Mouse (Mus musculus) lung, postnatal 4 days (tissue): ENCODE measurements around the gene Ceacam19.

Experiments
- DNase-seq, 2 experiments: peaks; one replicate each; pipeline ENCODE4 v3.0.0; 2021

The Ceacam19 gene

DNA sequence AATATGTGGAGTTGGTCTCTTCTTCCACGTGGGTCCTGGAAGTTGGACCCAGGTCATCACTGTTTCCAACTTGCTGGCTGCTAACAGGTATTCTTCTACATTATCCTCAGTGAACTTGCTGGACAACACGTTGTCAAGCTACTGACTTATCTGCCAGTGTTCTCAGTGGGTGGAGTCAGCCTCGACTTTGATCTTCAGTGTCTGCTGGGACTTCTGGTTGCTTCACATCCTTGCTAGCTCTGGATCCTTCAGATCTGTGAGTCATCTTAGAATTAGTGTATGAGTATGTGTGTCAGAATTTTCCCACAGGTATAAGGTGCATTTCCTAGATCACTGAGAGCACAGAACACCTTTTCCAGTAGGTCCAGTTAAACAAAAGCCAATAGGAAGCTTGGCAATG is 50.9 kb downstream of the Ceacam19 start:
- no peak for DNase-seq

DNA sequence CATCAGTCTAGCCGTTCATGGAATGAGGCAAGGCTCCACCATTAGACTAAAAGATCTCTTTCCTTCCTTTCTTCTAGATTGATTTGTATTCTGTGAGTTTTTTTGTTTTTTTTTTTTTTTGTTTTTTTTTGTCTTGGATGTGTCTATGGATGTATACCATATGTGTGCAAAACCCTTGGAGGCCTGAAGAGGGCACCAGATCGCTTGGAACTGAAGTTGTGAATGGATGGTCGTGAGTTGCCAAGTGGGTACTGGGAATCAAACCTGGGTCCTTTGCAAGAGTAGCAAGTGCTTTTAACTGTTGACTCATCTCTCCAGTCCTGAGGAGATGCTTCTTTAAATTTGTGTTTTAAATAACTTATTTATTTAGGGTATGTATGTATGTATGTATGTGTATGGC is 53.7 kb downstream of the Ceacam19 start:
- no peak for DNase-seq

DNA sequence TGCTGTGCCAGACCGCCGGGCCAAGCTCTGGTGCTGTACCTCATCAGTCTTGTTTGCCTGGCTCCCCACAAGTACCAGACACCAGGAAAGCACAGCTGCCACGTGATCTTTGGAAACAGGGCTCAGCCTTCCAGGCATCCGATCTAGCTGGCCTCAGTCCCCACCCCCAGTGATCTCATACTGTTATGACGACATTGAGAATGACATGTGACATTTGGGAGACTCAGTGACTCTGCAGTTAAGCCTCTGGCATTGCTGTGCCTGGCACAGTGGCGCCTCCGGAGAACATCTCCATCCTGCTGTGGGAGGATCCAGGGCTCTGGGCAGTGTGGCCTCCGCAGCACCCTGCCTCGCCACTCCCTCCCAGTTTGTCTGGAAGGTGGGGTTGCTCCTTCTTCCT is 55.9 kb downstream of the Ceacam19 start:
- DNase-seq: no peak

DNA sequence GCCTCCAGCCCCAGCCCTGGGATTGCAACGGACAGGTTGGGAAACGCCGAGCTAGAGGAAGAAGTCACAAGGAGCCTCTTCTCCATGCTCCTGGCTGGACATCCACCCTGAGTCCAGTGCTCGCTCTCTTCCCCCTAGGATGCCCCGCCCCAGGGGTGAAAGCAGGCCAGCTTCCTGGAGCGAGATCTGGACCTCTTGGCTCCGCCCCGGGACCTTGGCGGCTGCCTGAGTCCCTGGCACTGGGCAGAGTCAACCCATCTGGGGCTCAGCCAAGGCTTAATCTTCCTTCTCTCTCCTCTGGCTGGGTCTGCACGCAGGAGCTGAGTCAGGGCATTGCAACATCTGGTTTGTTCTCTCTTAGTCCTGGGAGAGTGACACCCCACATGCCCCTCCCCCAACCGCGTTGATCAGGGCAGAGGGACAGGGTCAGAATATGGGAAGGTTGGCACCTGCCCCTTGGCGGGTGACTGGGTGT is 57.0 kb downstream of the Ceacam19 start:
- peak; percentile 89 to 93 for DNase-seq

DNA sequence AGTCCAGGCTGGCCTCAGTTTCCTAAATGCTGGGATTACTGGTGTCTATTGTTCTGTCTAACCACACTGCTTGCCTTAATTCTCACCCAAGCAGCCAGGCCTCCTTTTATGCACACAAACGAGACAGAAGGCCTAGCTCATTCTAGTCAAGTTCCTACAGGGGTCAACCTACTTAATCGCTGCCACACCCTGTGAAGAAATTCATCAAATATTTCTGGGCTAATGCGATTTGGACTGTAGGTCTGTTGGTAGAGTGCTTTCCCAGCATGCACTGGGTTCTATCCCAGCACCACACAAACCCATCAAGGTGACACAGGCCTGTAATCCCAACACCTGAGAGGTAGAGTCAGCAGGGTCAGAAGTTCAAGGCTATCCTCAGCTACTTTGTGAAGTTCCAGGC is 58.1 kb downstream of the Ceacam19 start:
- no peak for DNase-seq

DNA sequence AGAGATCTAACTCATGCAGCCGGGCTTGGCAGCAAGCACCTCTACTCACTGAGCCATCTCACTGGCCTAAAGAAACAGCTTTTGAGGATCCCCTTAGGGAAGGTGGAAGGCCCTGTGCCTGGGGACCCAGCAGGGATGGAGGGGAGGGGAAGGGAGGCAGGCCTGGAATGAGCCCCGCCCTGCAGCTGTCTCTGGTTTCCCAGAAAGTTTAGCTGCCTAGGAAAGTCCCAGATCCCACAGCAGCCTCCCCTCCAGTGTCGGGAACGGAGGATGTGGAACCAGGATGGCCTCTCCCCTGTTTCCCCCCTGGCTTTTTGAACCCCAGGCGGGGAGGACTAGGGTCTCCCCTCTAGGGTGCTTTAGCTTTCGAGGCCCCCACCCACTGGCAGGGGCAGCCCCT is 61.0 kb downstream of the Ceacam19 start:
- no peak for DNase-seq
